Mouse (Mus musculus): ENCODE results near the gene Inip. TPM values are rescaled to one million over a fixed set of nuclear protein-coding genes. Genes with fewer than 3 reads are reported as not detected.
A peak's percentile ranks its signal among the peaks of the same experiment; 100 is the strongest.

Gene Inip
- polyA plus RNA-seq (2014; fragmentation: Nextera tagmentation; extraction: Ambion mirVana) = 55.4 and 57.6 TPM in 2 replicates

GRCm38 (mm10) chr4:59801489-59801888, at the start of gene Inip:
TSS of gene Inip (minus strand) at chr4:59801589.
- no peak within 1 kb of the TSS for H3K9ac ChIP-seq (replicated peaks; ENCODE audit: low read depth, low read length)
- no peak within 1 kb of the TSS for H3K4me3 ChIP-seq (ENCODE audit: low read depth, low read length)
- H3K9me3 ChIP-seq (ENCODE audit: control insufficient read depth, low read depth, low read length) = no peaks in the 10 kb centered on the region
- no peak within 1 kb of the TSS for H3K4me2 ChIP-seq (replicated peaks; ENCODE audit: low read depth, low read length)
- H3K36me3 ChIP-seq (ENCODE audit: control insufficient read depth, insufficient read depth, low read length) = no peaks in the 10 kb centered on the region
- no peaks in the 10 kb centered on the region for H3K4me1 ChIP-seq (ENCODE audit: control insufficient read depth, insufficient read depth, low read length)
- ATAC-seq (ENCODE audit: insufficient number of reproducible peaks, insufficient read depth, low FRiP score, low read depth) = no peak
- no peak within 1 kb of the TSS for H3K27ac ChIP-seq (ENCODE audit: low read length)
- H3K27me3 ChIP-seq (ENCODE audit: control insufficient read depth, insufficient read depth, low read length) = no peaks in the 10 kb centered on the region

- WGBS = 64% methylated on average over 2 of the region's 2 CpGs
- Histone ChIP-seq H3K9ac (replicated peaks; ENCODE audit: low read depth, low read length) (no peak overlapping the region), H3K27ac (ENCODE audit: low read length) (no peak overlapping the region), H3K27me3 (ENCODE audit: control insufficient read depth, insufficient read depth, low read length) (no peaks in the 10 kb centered on the region), H3K4me1 (ENCODE audit: control insufficient read depth, insufficient read depth, low read length) (no peaks in the 10 kb centered on the region), H3K36me3 (ENCODE audit: control insufficient read depth, insufficient read depth, low read length) (no peaks in the 10 kb centered on the region; the same call in 1 of the 2 replicates), H3K4me2 (replicated peaks; ENCODE audit: low read depth, low read length) (no peak overlapping the region), H3K4me3 (ENCODE audit: low read depth, low read length) (no peak overlapping the region), H3K9me3 (ENCODE audit: control insufficient read depth, low read depth, low read length) (no peaks in the 10 kb centered on the region)
- ATAC-seq (ENCODE audit: insufficient number of reproducible peaks, insufficient read depth, low FRiP score, low read depth) = peak; percentile 66; the same call in 1 of the 2 replicates
These were observed 48.8 kb upstream of the Inip start for GRCm38 (mm10) chr4:59850181-59850580.

GRCm38 (mm10) chr4:59847447-59847846, 46.1 kb upstream of the Inip start:
- no peak for ATAC-seq (ENCODE audit: insufficient number of reproducible peaks, insufficient read depth, low FRiP score, low read depth)
- H3K4me3 ChIP-seq (ENCODE audit: low read depth, low read length) = no peak overlapping the region
- H3K27me3 ChIP-seq (ENCODE audit: control insufficient read depth, insufficient read depth, low read length) = no peaks in the 10 kb centered on the region
- 80% methylated on average over 5 of the region's 5 CpGs for WGBS
- H3K4me2 ChIP-seq (replicated peaks; ENCODE audit: low read depth, low read length) = no peak overlapping the region
- no peaks in the 10 kb centered on the region for H3K9me3 ChIP-seq (ENCODE audit: control insufficient read depth, low read depth, low read length)
- no peak overlapping the region for H3K9ac ChIP-seq (replicated peaks; ENCODE audit: low read depth, low read length)
- no peak overlapping the region for H3K27ac ChIP-seq (ENCODE audit: low read length)
- peaks cover 2% of the 10 kb centered on the region; the same call in 1 of the 2 replicates for H3K36me3 ChIP-seq (ENCODE audit: control insufficient read depth, insufficient read depth, low read length)
- H3K4me1 ChIP-seq (ENCODE audit: control insufficient read depth, insufficient read depth, low read length) = no peaks in the 10 kb centered on the region

DNA sequence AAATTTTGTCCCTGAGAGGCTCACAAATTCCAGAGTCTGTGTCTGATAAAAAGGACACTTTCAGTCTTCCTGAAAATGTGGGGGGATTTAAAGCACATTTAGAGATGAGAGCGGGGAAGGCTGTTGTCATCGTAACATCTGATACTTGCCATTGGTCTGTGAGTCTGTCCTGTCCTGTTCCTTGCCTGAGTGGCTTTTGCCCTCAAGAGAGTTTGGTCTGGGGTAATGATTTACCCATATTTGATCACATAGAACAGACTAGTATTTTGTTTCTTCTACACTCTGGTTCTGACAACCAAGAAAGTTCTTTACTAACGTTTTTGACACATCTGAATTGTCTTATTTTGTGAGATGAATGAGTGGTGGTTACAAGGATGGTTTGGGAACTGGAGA, 43.9 kb upstream of the Inip start:
- Histone ChIP-seq H3K27me3 (ENCODE audit: control insufficient read depth, insufficient read depth, low read length) (no peaks in the 10 kb centered on the region), H3K4me2 (replicated peaks; ENCODE audit: low read depth, low read length) (no peak overlapping the region), H3K4me1 (ENCODE audit: control insufficient read depth, insufficient read depth, low read length) (no peaks in the 10 kb centered on the region), H3K9ac (replicated peaks; ENCODE audit: low read depth, low read length) (no peak overlapping the region), H3K27ac (ENCODE audit: low read length) (no peak overlapping the region), H3K9me3 (ENCODE audit: control insufficient read depth, low read depth, low read length) (no peaks in the 10 kb centered on the region), H3K4me3 (ENCODE audit: low read depth, low read length) (no peak overlapping the region), H3K36me3 (ENCODE audit: control insufficient read depth, insufficient read depth, low read length) (peaks cover 2% of the 10 kb centered on the region; the same call in 1 of the 2 replicates)
- no peak for ATAC-seq (ENCODE audit: insufficient number of reproducible peaks, insufficient read depth, low FRiP score, low read depth)
- 82% methylated on average over 3 of the region's 3 CpGs for WGBS

DNA sequence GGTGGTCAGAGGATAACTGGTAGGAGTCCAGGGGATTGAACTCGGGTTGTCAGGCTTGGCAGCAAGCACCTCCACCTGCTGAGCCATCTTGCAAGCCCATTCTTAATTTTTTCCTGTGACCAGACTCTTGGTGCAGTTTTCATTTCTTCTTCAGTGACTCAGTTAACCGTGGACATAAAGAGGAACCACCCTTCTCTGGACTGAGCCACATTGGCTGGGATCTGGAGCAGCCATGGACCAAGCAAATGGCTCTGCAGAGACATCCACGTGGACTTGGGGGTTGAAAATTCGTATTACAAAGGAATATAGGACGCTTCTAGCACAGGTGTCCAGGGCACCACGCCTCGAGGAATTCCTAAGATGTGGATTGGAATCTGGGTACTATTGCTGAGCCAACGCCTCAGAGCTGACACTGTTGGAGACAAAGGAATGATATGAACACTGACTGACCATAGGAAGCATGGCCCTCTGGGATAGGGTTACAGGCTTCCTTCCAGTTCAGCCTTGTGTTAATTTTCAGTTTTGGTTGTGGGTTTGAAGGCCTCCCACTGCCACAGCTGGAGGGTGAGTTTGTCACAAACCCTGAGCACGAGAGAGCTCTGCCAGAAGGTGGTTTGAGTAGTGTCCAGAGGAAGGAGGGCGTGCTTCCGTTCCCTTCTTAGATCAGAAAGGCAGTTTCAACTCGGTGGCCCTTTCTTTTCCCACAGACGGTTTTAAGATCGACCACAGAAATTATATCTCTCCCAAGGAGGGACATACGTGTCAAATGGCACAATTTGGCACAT, 43.3 kb upstream of the Inip start:
- no peaks in the 10 kb centered on the region for H3K9me3 ChIP-seq (ENCODE audit: control insufficient read depth, low read depth, low read length)
- ATAC-seq (ENCODE audit: insufficient number of reproducible peaks, insufficient read depth, low FRiP score, low read depth) = no peak
- H3K27ac ChIP-seq (ENCODE audit: low read length) = no peak overlapping the region
- no peak overlapping the region for H3K9ac ChIP-seq (replicated peaks; ENCODE audit: low read depth, low read length)
- 81% methylated on average over 15 of the region's 15 CpGs for WGBS
- no peak overlapping the region for H3K4me3 ChIP-seq (ENCODE audit: low read depth, low read length)
- H3K27me3 ChIP-seq (ENCODE audit: control insufficient read depth, insufficient read depth, low read length) = no peaks in the 10 kb centered on the region
- H3K36me3 ChIP-seq (ENCODE audit: control insufficient read depth, insufficient read depth, low read length) = peaks cover 2% of the 10 kb centered on the region; the same call in 1 of the 2 replicates
- H3K4me2 ChIP-seq (replicated peaks; ENCODE audit: low read depth, low read length) = no peak overlapping the region
- no peaks in the 10 kb centered on the region for H3K4me1 ChIP-seq (ENCODE audit: control insufficient read depth, insufficient read depth, low read length)

- Histone ChIP-seq H3K36me3 (ENCODE audit: control insufficient read depth, insufficient read depth, low read length) (no peaks in the 10 kb centered on the region), H3K4me1 (ENCODE audit: control insufficient read depth, insufficient read depth, low read length) (0 out of 2 replicates have a peak, but pooled peaks cover 5% of the 10 kb centered on the region), H3K4me3 (ENCODE audit: low read depth, low read length) (no peak overlapping the region), H3K9me3 (ENCODE audit: control insufficient read depth, low read depth, low read length) (no peaks in the 10 kb centered on the region), H3K9ac (replicated peaks; ENCODE audit: low read depth, low read length) (no peak overlapping the region), H3K27me3 (ENCODE audit: control insufficient read depth, insufficient read depth, low read length) (no peaks in the 10 kb centered on the region), H3K4me2 (replicated peaks; ENCODE audit: low read depth, low read length) (no peak overlapping the region), H3K27ac (ENCODE audit: low read length) (no peak overlapping the region)
- WGBS = 66% methylated on average over 7 of the region's 7 CpGs
- no peak for ATAC-seq (ENCODE audit: insufficient number of reproducible peaks, insufficient read depth, low FRiP score, low read depth)
These were observed 36.3 kb upstream of the Inip start for GRCm38 (mm10) chr4:59837659-59838058.

GRCm38 (mm10) chr4:59832810-59833209, 31.4 kb upstream of the Inip start:
- Histone ChIP-seq H3K27me3 (ENCODE audit: control insufficient read depth, insufficient read depth, low read length) (no peaks in the 10 kb centered on the region), H3K27ac (ENCODE audit: low read length) (no peak overlapping the region), H3K4me2 (replicated peaks; ENCODE audit: low read depth, low read length) (no peak overlapping the region), H3K4me3 (ENCODE audit: low read depth, low read length) (no peak overlapping the region), H3K4me1 (ENCODE audit: control insufficient read depth, insufficient read depth, low read length) (0 out of 2 replicates have a peak, but pooled peaks cover 4% of the 10 kb centered on the region), H3K36me3 (ENCODE audit: control insufficient read depth, insufficient read depth, low read length) (no peaks in the 10 kb centered on the region), H3K9me3 (ENCODE audit: control insufficient read depth, low read depth, low read length) (no peaks in the 10 kb centered on the region), H3K9ac (replicated peaks; ENCODE audit: low read depth, low read length) (no peak overlapping the region)
- WGBS = 55% methylated on average over 6 of the region's 6 CpGs
- ATAC-seq (ENCODE audit: insufficient number of reproducible peaks, insufficient read depth, low FRiP score, low read depth) = no peak

- no peaks in the 10 kb centered on the region for H3K9me3 ChIP-seq (ENCODE audit: control insufficient read depth, low read depth, low read length)
- no peak overlapping the region for H3K4me2 ChIP-seq (replicated peaks; ENCODE audit: low read depth, low read length)
- no peak overlapping the region for H3K4me3 ChIP-seq (ENCODE audit: low read depth, low read length)
- no peaks in the 10 kb centered on the region for H3K36me3 ChIP-seq (ENCODE audit: control insufficient read depth, insufficient read depth, low read length)
- no peak for ATAC-seq (ENCODE audit: insufficient number of reproducible peaks, insufficient read depth, low FRiP score, low read depth)
- no peaks in the 10 kb centered on the region for H3K4me1 ChIP-seq (ENCODE audit: control insufficient read depth, insufficient read depth, low read length)
- H3K27me3 ChIP-seq (ENCODE audit: control insufficient read depth, insufficient read depth, low read length) = no peaks in the 10 kb centered on the region
- H3K9ac ChIP-seq (replicated peaks; ENCODE audit: low read depth, low read length) = no peak overlapping the region
- no peak overlapping the region for H3K27ac ChIP-seq (ENCODE audit: low read length)
- 53% methylated on average over 5 of the region's 5 CpGs for WGBS
These were observed 29.6 kb upstream of the Inip start for GRCm38 (mm10) chr4:59831038-59831437.

DNA sequence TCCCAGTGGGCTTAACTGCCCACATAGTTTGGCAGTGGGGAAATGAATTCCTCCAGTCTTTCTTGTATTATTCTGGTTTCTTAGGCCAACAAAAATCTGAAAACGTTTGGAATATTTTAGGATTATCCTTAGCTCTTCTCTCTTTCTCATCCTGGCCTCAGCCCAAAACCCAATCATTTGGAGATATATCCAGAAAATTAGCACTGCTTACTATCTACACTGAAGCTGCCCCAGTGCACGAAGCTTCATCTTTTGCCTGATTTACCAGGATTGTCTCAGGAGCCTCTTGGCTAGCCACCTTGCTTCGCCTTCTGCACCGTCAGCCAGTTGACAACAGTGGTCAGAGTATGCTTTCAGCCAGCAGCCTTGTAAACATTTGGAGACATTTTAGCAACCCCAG, 27.7 kb upstream of the Inip start:
- Histone ChIP-seq H3K4me2 (replicated peaks; ENCODE audit: low read depth, low read length) (no peak overlapping the region), H3K4me3 (ENCODE audit: low read depth, low read length) (no peak overlapping the region), H3K4me1 (ENCODE audit: control insufficient read depth, insufficient read depth, low read length) (no peaks in the 10 kb centered on the region), H3K36me3 (ENCODE audit: control insufficient read depth, insufficient read depth, low read length) (no peaks in the 10 kb centered on the region), H3K9me3 (ENCODE audit: control insufficient read depth, low read depth, low read length) (no peaks in the 10 kb centered on the region), H3K27ac (ENCODE audit: low read length) (no peak overlapping the region), H3K27me3 (ENCODE audit: control insufficient read depth, insufficient read depth, low read length) (no peaks in the 10 kb centered on the region), H3K9ac (replicated peaks; ENCODE audit: low read depth, low read length) (no peak overlapping the region)
- 57% methylated on average over 4 of the region's 4 CpGs for WGBS
- ATAC-seq (ENCODE audit: insufficient number of reproducible peaks, insufficient read depth, low FRiP score, low read depth) = no peak
